Mouse (Mus musculus) brain, embryonic 14.5 days (tissue): ENCODE measurements at regions not wholly inside any gene's neighbourhood (a gene's known extent, or its start where the extent isn't known, plus 50 kb on each side); places are given as distances from the start of the nearest gene placed in this dataset.

ENCODE experiments used
- CTCF ChIP-seq: fragments of 200-500 bp; IDR thresholded peaks from 2 replicates; pipeline ENCODE4 v1.5.1; 2012; ENCODE audit warnings: inconsistent platforms, mild to moderate bottlenecking, moderate library complexity, borderline replicate concordance; ENCODE audit not compliant: insufficient read depth, insufficient read length; ENCODE audit errors: extremely low read depth
- POLR2A ChIP-seq: fragments of 200-500 bp; IDR thresholded peaks from 2 replicates; pipeline ENCODE4 v1.6.1; 2012; ENCODE audit warnings: mild to moderate bottlenecking, inconsistent platforms, borderline replicate concordance; ENCODE audit not compliant: poor library complexity, insufficient read depth, insufficient read length, severe bottlenecking; ENCODE audit errors: extremely low read depth

DNA sequence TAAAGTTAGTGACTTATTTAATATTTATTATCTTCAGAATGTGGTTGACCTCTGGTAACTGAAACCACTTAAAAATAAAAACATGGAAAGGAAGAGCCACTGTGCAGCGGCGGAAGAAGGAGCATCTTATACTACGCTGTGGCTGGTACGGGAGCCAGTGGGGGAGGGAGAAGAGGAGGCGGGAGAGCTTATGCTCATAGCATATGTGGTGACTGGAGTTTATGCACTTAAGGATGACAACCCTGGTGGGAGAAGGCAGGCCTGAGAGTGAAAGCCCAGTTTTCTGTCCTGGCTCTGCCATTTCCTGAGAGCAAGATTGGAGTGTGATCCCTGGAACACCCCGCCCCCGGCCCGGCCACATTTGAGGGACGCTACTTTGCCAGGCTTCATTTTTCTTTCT is 145.5 kb downstream of the Tsen15 start:
- no peak for TF ChIP-seq CTCF
- TF ChIP-seq POLR2A = no peak
